Mouse (Mus musculus): ENCODE results near the gene Dock9. TPM values are rescaled to one million over a fixed set of nuclear protein-coding genes. Genes with fewer than 3 reads are reported as not detected.

Dock9 gene
- 10 to 100 TPM; 30.1 to 35.0 TPM for total RNA-seq (2021)
- long read RNA-seq, experiment 1, partial matches to known transcripts, result 1 of 7 reads
- long read RNA-seq, experiment 1, other reads (novel, unspliced or antisense), result 6 of 7 reads
- long read RNA-seq, experiment 2, partial matches to known transcripts, result 5 of 7 reads
- long read RNA-seq, experiment 2, other reads (novel, unspliced or antisense), result 2 of 7 reads

GRCm38 (mm10) chr14:121797457-121798410 lies at the start of gene Dock9:
Dock9 (minus strand) TSS chr14:121797837.
- peak; percentile 80 for DNase-seq (ENCODE audit: low spot score in 2 of 2)

- DNase-seq (ENCODE audit: low spot score in 2 of 2), result no peak
These were observed 46.8 kb upstream of the Dock9 start for GRCm38 (mm10) chr14:121844486-121844885.

- DNase-seq (ENCODE audit: low spot score in 2 of 2), result no peak
These were observed 42.6 kb upstream of the Dock9 start for GRCm38 (mm10) chr14:121840217-121840616.

- DNase-seq (ENCODE audit: low spot score in 2 of 2), result no peak
These were observed 40.5 kb upstream of the Dock9 start for GRCm38 (mm10) chr14:121838161-121838560.

DNA sequence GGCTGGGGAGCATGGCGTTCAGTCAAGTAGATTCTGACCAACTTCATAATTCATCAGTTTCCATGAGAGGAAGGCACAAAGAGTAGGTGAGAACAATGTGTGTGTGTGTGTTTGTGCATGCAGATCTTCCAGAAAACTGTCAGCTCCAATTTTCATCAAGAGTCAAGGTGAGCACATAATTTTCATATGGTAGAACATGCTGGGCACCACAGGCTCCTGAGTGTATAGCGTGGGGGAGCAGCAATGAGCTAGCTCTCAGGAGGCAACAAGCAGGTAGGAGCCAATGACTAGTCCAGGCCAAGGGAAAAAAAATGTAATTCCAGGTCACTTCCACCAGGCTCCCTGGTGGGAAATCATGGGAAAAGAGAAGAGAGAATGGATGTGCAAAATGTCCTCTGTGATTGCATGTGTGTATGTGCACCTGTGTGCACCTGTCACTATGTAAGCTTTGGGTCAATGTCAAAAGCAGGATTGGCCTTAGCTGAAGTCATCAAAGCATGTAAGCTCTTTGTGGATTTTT lies 35.4 kb upstream of the Dock9 start:
- no peak for DNase-seq (ENCODE audit: low spot score in 2 of 2)

GRCm38 (mm10) chr14:121829816-121830442 lies 32.3 kb upstream of the Dock9 start:
- no peak for DNase-seq (ENCODE audit: low spot score in 2 of 2)

- no peak for DNase-seq (ENCODE audit: low spot score in 2 of 2)
These were observed 29.5 kb upstream of the Dock9 start for GRCm38 (mm10) chr14:121827091-121827490.

GRCm38 (mm10) chr14:121825521-121826445 lies 28.1 kb upstream of the Dock9 start:
- DNase-seq (ENCODE audit: low spot score in 2 of 2), result no peak

DNA sequence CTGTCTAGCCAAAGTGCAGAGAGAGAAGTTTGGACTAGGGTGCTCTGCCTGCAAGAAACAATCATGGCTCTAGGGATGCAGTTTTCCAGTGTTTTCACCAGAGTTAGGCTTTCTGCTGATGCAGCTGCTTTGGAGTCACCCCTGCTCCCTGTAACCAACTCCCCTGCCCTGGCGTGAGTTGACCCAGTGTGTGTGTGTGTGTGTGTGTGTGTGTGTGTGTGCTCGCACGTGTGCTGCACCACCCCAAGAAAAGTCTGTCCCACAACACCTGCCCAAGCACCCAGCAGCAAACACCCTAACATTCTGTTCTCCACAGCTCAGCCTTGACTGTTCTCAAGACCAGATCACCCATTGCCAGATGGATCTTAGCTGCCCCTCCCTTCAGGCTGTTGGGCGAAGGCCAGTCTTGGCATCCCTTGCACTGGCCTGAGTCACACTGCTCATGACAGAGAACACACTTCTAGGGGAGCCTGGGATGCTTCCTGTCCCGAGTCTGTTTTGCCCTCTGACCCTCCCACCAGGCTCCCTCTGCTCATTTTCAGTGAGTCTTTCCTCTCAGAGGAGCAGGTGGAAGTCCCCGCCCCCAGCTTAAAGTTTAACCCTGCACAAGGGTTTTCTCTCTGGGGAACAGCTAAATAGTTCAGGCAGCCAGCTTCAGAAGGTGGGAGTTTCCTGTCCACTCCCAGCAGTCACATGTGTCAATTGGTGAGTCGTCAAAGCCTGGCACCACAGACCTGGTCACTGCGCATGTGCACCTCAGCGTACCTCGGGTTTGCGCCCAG lies 26.9 kb upstream of the Dock9 start:
- peak in 1 of 2 experiments; percentile 11 for DNase-seq (ENCODE audit: low spot score in 2 of 2)

DNA sequence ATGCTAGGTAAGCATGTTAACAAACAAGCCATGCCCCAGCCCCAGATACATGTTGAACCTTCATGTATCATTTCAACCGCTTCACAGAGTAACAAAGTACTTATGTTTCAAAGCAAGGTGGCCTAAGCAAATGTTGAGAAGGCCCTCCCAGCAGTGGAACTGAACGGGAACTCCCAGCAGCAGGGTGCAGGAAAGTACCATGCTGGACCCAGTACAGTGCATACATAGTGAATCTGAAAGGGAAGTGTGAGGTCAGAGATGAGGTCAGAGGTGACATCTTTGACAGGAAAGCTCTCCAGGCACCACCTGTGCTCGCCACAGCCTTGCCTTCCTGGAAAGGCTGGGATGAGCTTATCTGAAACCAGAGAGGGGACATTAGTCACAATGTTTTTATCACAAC lies 25.4 kb upstream of the Dock9 start:
- no peak for DNase-seq (ENCODE audit: low spot score in 2 of 2)

GRCm38 (mm10) chr14:121822506-121822905 lies 24.9 kb upstream of the Dock9 start:
- no peak for DNase-seq (ENCODE audit: low spot score in 2 of 2)

DNA sequence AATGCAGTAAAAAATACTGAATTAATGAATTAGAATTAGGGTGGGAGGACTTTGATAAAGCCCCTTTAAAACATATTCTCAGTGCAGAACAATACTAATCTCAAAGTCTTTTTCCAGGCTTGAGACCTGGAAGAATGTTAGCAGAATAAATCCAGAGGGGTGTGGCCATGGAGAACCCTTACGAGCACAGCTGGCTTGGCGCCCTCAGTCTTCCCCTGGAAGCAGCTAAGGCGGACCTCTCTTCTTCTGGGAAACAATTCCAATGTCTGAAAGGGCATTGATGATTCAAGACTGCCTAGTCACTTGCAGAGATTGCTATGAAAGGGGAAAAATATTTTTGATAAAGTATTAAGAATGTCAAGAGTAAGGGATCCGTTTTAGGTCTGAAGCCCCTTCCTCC lies 9.2 kb upstream of the Dock9 start:
- DNase-seq (ENCODE audit: low spot score in 2 of 2), result no peak

- no peak for DNase-seq (ENCODE audit: low spot score in 2 of 2)
These were observed 8.7 kb upstream of the Dock9 start for GRCm38 (mm10) chr14:121806316-121806715.

DNA sequence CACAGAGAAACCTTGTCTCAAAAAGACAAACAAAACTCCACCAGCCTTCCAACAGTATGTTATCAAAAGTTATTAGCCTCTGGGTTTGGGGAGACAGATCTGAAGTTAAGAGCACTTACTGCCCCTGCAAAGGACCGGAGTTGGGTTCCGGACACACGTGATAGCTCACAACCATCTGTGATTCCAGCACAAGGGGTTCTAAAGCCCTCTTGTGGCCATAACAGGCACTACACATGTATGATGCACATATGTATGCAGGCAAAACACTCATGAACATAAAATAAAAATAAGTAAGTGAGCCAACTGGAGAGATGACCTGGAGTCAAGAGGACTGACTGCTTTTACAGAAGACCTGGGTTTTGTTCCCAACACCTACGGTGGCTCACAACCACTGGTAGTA lies 6.8 kb upstream of the Dock9 start:
- DNase-seq (ENCODE audit: low spot score in 2 of 2), result no peak

- DNase-seq (ENCODE audit: low spot score in 2 of 2), result no peak
These were observed 3.3 kb upstream of the Dock9 start for GRCm38 (mm10) chr14:121800962-121801361.

GRCm38 (mm10) chr14:121799112-121799511 lies 1.5 kb upstream of the Dock9 start:
- DNase-seq (ENCODE audit: low spot score in 2 of 2), result no peak

GRCm38 (mm10) chr14:121798411-121798799 lies 768 bp upstream of the Dock9 start:
- DNase-seq (ENCODE audit: low spot score in 2 of 2), result peak; percentile 74 to 75

- DNase-seq (ENCODE audit: low spot score in 2 of 2), result no peak
These were observed 823 bp downstream of the Dock9 start for GRCm38 (mm10) chr14:121796571-121797456.

GRCm38 (mm10) chr14:121795536-121795935 lies 2.1 kb downstream of the Dock9 start:
- DNase-seq (ENCODE audit: low spot score in 2 of 2), result no peak

Data from adrenal gland, postnatal 4 days (tissue).